ENCODE assay signal across 7 mouse cellular contexts in genomic region chr2:30891002-30891401, GRCm38 (mm10). TPM values are rescaled to one million over a fixed set of nuclear protein-coding genes. Genes with fewer than 3 reads are reported as not detected.
DNase-seq lines count a peak whose midpoint lies in the region; ATAC-seq and TF ChIP-seq lines count a peak whose summit lies in the region.

No protein-coding gene starts in this region.

- H3K4me1 ChIP-seq in kidney, embryonic 16.5 days (ENCODE audit: insufficient read depth, low read length) = peaks cover 13% of the 10 kb centered on the region
- H3K4me1 ChIP-seq in liver, postnatal 0 days (ENCODE audit: insufficient read depth) = no peaks in the 10 kb centered on the region

- peak; percentile 83 for DNase-seq in 3T3-L1 (ENCODE audit: low read depth, low spot score)
- peak; percentile 56 for DNase-seq in B cell, adult 2 months
- DNase-seq in brain, embryonic 14.5 days (ENCODE audit: low read depth) = peak; percentile 79
- DNase-seq in liver, postnatal 0 days = peak; percentile 57
- peak; percentile 44 for DNase-seq in right cerebral cortex, postnatal 14 days

- H3K4me2 ChIP-seq in kidney, embryonic 16.5 days (replicated peaks; ENCODE audit: low read depth, low read length) = no peak overlapping the region
- no peak overlapping the region for H3K4me2 ChIP-seq in liver, postnatal 0 days (ENCODE audit: low read depth, low read length)

- no peaks in the 10 kb centered on the region for H3K36me3 ChIP-seq in kidney, embryonic 16.5 days (ENCODE audit: insufficient read depth, low read length)
- no peaks in the 10 kb centered on the region for H3K36me3 ChIP-seq in liver, postnatal 0 days (replicated peaks; ENCODE audit: insufficient read depth, low read length)

- no peak overlapping the region for H3K4me3 ChIP-seq in kidney, embryonic 16.5 days (ENCODE audit: low read length)
- no peak overlapping the region for H3K4me3 ChIP-seq in liver, postnatal 0 days (ENCODE audit: low read depth, low read length)

- H3K27me3 ChIP-seq in kidney, embryonic 16.5 days (ENCODE audit: insufficient read depth, low read length) = no peaks in the 10 kb centered on the region
- 0 out of 2 replicates have a peak, but pooled peaks cover 3% of the 10 kb centered on the region for H3K27me3 ChIP-seq in liver, postnatal 0 days (ENCODE audit: insufficient read depth, low read length)

- TF ChIP-seq CTCF in brain, embryonic 14.5 days (IDR thresholded peaks at IDR 0.05; ENCODE audit: borderline replicate concordance, extremely low read depth, insufficient read depth, insufficient read length) = peak; percentile 83
- TF ChIP-seq CTCF in liver, postnatal 0 days (IDR thresholded peaks at IDR 0.05; ENCODE audit: low read depth) = peak; percentile 80

- H3K9ac ChIP-seq in kidney, embryonic 16.5 days (replicated peaks; ENCODE audit: low read length) = no peak overlapping the region
- no peak overlapping the region for H3K9ac ChIP-seq in liver, postnatal 0 days (replicated peaks)

- peak; percentile 70; the same call in 1 of the 2 replicates for ATAC-seq in frontal cortex, adult (ENCODE audit: low TSS enrichment)
- peak; percentile 62; the same call in 1 of the 2 replicates for ATAC-seq in kidney, embryonic 16.5 days (ENCODE audit: low FRiP score, low TSS enrichment)
- no peak for ATAC-seq in liver, postnatal 0 days

- H3K9me3 ChIP-seq in kidney, embryonic 16.5 days (ENCODE audit: low read length) = peaks cover 5% of the 10 kb centered on the region; the same call in 1 of the 2 replicates
- H3K9me3 ChIP-seq in liver, postnatal 0 days (ENCODE audit: low read length) = no peaks in the 10 kb centered on the region

- TF ChIP-seq POLR2A in brain, embryonic 14.5 days (IDR thresholded peaks at IDR 0.05; ENCODE audit: borderline replicate concordance, extremely low read depth, insufficient read depth, insufficient read length, poor library complexity, severe bottlenecking) = no peak

- H3K27ac ChIP-seq in kidney, embryonic 16.5 days (ENCODE audit: low read length) = no peak overlapping the region
- no peak overlapping the region for H3K27ac ChIP-seq in liver, postnatal 0 days (ENCODE audit: low read depth)

- no peak for TF ChIP-seq EP300 in liver, postnatal 0 days (IDR thresholded peaks at IDR 0.05; ENCODE audit: low read depth)

- 9% methylated on average over 3 of the region's 3 CpGs for WGBS in kidney, embryonic 16.5 days
- WGBS in liver, postnatal 0 days (ENCODE audit: insufficient replicate concordance) = 14% methylated on average over 3 of the region's 3 CpGs

RNA-seq across cellular contexts. Expression of gene Ptges, which starts 38.7 kb away (rescaled TPM):
- 3.8 and 4.7 TPM in 2 replicates for polyA plus RNA-seq in brain, embryonic 14.5 days (2012; rRNA removed)
- 19.1 and 25.2 TPM in 2 replicates for polyA plus RNA-seq in kidney, embryonic 16.5 days (2015; fragmentation: Nextera tagmentation; extraction: Ambion mirVana)
- polyA plus RNA-seq in liver, postnatal 0 days (2015; fragmentation: Nextera tagmentation; extraction: Ambion mirVana) = 1.4 and 1.7 TPM in 2 replicates

RNA-seq across cellular contexts. Expression of gene Prrx2, which starts 56.2 kb away (rescaled TPM):
- 10.8 and 13.6 TPM in 2 replicates for polyA plus RNA-seq in brain, embryonic 14.5 days (2012; rRNA removed)
- polyA plus RNA-seq in kidney, embryonic 16.5 days (2015; fragmentation: Nextera tagmentation; extraction: Ambion mirVana) = 7.7 and 8.0 TPM in 2 replicates
- polyA plus RNA-seq in liver, postnatal 0 days (2015; fragmentation: Nextera tagmentation; extraction: Ambion mirVana) = 0.07 and 0.17 TPM in 2 replicates
